ENCODE assay signal across 24 mouse cellular contexts in the genomic region with DNA sequence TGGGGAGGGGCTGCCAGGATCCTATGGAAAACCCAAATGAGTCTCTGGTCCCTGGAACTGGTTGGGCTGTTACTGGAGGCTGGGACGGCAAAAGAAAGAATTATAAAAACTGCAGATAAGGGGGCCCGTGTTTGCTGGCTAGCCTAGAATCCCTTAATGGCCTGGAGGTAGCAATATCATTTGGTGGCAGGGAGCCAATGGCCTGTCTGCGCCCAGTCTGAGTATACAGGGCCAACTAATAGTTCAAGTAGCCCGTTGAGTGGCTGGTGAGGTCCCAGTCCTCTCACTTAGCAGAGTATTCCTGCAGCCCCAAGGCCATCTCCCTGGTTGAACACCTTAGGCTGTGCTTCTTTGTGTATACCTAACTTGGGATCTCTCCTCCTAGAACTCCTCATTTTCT.
DNase-seq lines count a peak whose midpoint lies in the region; ATAC-seq and TF ChIP-seq lines count a peak whose summit lies in the region.
"Had no signal": no experiment of that assay in that cellular context is flagged by ENCODE, and none has a peak within 500 bp of the region (broad histone marks: within the 10 kb centered on the region; RNA-seq: fewer than 3 reads in every experiment).

No protein-coding gene starts in this region.

- no peak overlapping the region for H3K9ac ChIP-seq in heart, postnatal 0 days (replicated peaks; ENCODE audit: low read depth, low read length)
- no peak overlapping the region for H3K9ac ChIP-seq in heart, adult 2 months (ENCODE audit: low read depth, low read length)
- H3K9ac ChIP-seq in lung, postnatal 0 days (replicated peaks; ENCODE audit: low read depth) = no peak overlapping the region
- H3K9ac ChIP-seq: embryonic facial prominence, embryonic 12.5 days; forebrain, embryonic 15.5 days; hindbrain, embryonic 14.5 days; liver, embryonic 14.5 days; neural tube, embryonic 12.5 days had no signal

- DNase-seq in gastrocnemius, adult 2 months = peak; percentile 70
- no peak for DNase-seq in gastrocnemius, postnatal 36 days
- DNase-seq in heart, postnatal 0 days (ENCODE audit: low spot score) = no peak
- no peak for DNase-seq in heart, adult 2 months
- peak; percentile 60 for DNase-seq in lung, postnatal 36 days
- DNase-seq in lung, postnatal 0 days (ENCODE audit: low spot score) = no peak
- DNase-seq in layer of hippocampus, adult 9-11 months = no peak
- DNase-seq: adrenal gland, postnatal 14 days; cerebellum, adult 11-12 months; cerebellum, adult 9-11 months; heart, postnatal 36 days; kidney, adult 11 months; right cerebral cortex, adult 18-20 months; thymus, adult 18-20 months; thymus, postnatal 25 days had no signal

- H3K4me2 ChIP-seq in heart, postnatal 0 days (ENCODE audit: low read depth, low read length) = no peak overlapping the region
- no peak overlapping the region for H3K4me2 ChIP-seq in lung, postnatal 0 days (replicated peaks; ENCODE audit: low read depth, low read length)
- H3K4me2 ChIP-seq: embryonic facial prominence, embryonic 12.5 days; forebrain, embryonic 15.5 days; hindbrain, embryonic 14.5 days; midbrain, embryonic 11.5 days; neural tube, embryonic 12.5 days had no signal

- H3K4me3 ChIP-seq in gastrocnemius, adult 2 months = no peak overlapping the region
- H3K4me3 ChIP-seq in heart, postnatal 0 days (ENCODE audit: low read depth, low read length) = no peak overlapping the region
- H3K4me3 ChIP-seq in heart, adult 2 months = no peak overlapping the region
- no peak overlapping the region for H3K4me3 ChIP-seq in lung, postnatal 0 days (ENCODE audit: low read depth, low read length)
- H3K4me3 ChIP-seq: embryonic facial prominence, embryonic 12.5 days; forebrain, embryonic 15.5 days; neural tube, embryonic 12.5 days had no signal

- peaks cover 10% of the 10 kb centered on the region for H3K4me1 ChIP-seq in heart, postnatal 0 days (ENCODE audit: control insufficient read depth, insufficient read depth)
- peaks cover 36% of the 10 kb centered on the region for H3K4me1 ChIP-seq in heart, adult 2 months (ENCODE audit: control insufficient read depth, insufficient read depth, low read length)
- H3K4me1 ChIP-seq in lung, postnatal 0 days (ENCODE audit: insufficient read depth, low read depth, low read length) = peaks cover 3% of the 10 kb centered on the region; the same call in 1 of the 2 replicates
- H3K4me1 ChIP-seq: embryonic facial prominence, embryonic 12.5 days; forebrain, embryonic 15.5 days; neural tube, embryonic 12.5 days had no signal

- TF ChIP-seq CTCF in gastrocnemius, adult 2 months (IDR thresholded peaks at IDR 0.05) = no peak
- no peak for TF ChIP-seq CTCF in heart, postnatal 0 days (IDR thresholded peaks at IDR 0.05; ENCODE audit: low read depth)
- TF ChIP-seq CTCF in heart, adult 2 months (IDR thresholded peaks at IDR 0.05) = no peak
- TF ChIP-seq CTCF in lung, postnatal 0 days (IDR thresholded peaks at IDR 0.05) = no peak

- no peak for TF ChIP-seq POLR2A in heart, adult 2 months (IDR thresholded peaks at IDR 0.05; ENCODE audit: insufficient read depth, low read depth, low read length)

- peak overlapping the region; percentile 85 for H3K27ac ChIP-seq in gastrocnemius, adult 2 months
- H3K27ac ChIP-seq in heart, postnatal 0 days (ENCODE audit: low read depth) = no peak overlapping the region
- no peak overlapping the region for H3K27ac ChIP-seq in heart, adult 2 months
- no peak overlapping the region for H3K27ac ChIP-seq in lung, postnatal 0 days (ENCODE audit: low read length)
- H3K27ac ChIP-seq: embryonic facial prominence, embryonic 12.5 days; forebrain, embryonic 15.5 days; hindbrain, embryonic 14.5 days; liver, embryonic 14.5 days; neural tube, embryonic 12.5 days; stomach, postnatal 0 days had no signal

- H3K27me3 ChIP-seq in heart, postnatal 0 days (ENCODE audit: control insufficient read depth, insufficient read depth, low read length) = no peaks in the 10 kb centered on the region
- no peaks in the 10 kb centered on the region for H3K27me3 ChIP-seq in heart, adult 2 months (ENCODE audit: control insufficient read depth, insufficient read depth, low read length)
- no peaks in the 10 kb centered on the region for H3K27me3 ChIP-seq in lung, postnatal 0 days (replicated peaks; ENCODE audit: insufficient read depth, low read length)
- H3K27me3 ChIP-seq: embryonic facial prominence, embryonic 12.5 days; forebrain, embryonic 15.5 days; neural tube, embryonic 12.5 days had no signal

- no peaks in the 10 kb centered on the region for H3K9me3 ChIP-seq in heart, postnatal 0 days (replicated peaks; ENCODE audit: control insufficient read depth, low read length)
- no peaks in the 10 kb centered on the region for H3K9me3 ChIP-seq in lung, postnatal 0 days (ENCODE audit: low read length)
- H3K9me3 ChIP-seq: embryonic facial prominence, embryonic 12.5 days; forebrain, embryonic 15.5 days; neural tube, embryonic 12.5 days had no signal

- 24% methylated on average over 4 of the region's 4 CpGs for WGBS in heart, postnatal 0 days
- 51% methylated on average over 4 of the region's 4 CpGs for WGBS in heart, adult 2 months
- 55% methylated on average over 4 of the region's 4 CpGs for whole genome bisulfite sequencing in lung, postnatal 0 days

- intact Hi-C loops in gastrocnemius, adult 2 months (cut with DNase I) = loop anchor here (1.0 to 5.0 kb wide), 2 partner anchors 36 to 83 kb away; a partner anchor contains a TSS
- intact Hi-C loops in gastrocnemius, postnatal 36 days (cut with DNase I) = loop anchor here (5.0 kb wide), 1 partner anchor 84 kb away; a partner anchor contains a TSS
- intact Hi-C loops in heart, adult 2 months (cut with DNase I) = loop anchor here (2.0 kb wide), 1 partner anchor 29 kb away; no protein-coding TSS in a partner anchor

- H3K79me2 ChIP-seq in heart, adult 2 months (replicated peaks; ENCODE audit: control insufficient read depth, insufficient read depth, low read length) = no peaks in the 10 kb centered on the region

- no peak for TF ChIP-seq EP300 in heart, postnatal 0 days (IDR thresholded peaks at IDR 0.05; ENCODE audit: low read depth)
- no peak for TF ChIP-seq EP300 in heart, adult 2 months (IDR thresholded peaks at IDR 0.05; ENCODE audit: insufficient read depth, low read depth, low read length)
- TF ChIP-seq EP300 in lung, postnatal 0 days (IDR thresholded peaks at IDR 0.05) = no peak

- peak; percentile 57; the same call in 1 of the 2 replicates for ATAC-seq in heart, postnatal 0 days (ENCODE audit: insufficient read depth, low read depth)
- ATAC-seq in lung, postnatal 0 days = no peak
- ATAC-seq: forebrain, embryonic 15.5 days; inflammation-experienced regulatory T-cells, adult 6 months; midbrain, embryonic 16.5 days had no signal

- H3K36me3 ChIP-seq in heart, postnatal 0 days (replicated peaks; ENCODE audit: control insufficient read depth, insufficient read depth, low read length) = no peaks in the 10 kb centered on the region
- H3K36me3 ChIP-seq in heart, adult 2 months (ENCODE audit: control insufficient read depth, insufficient read depth, low read length) = peaks cover 5% of the 10 kb centered on the region
- no peaks in the 10 kb centered on the region for H3K36me3 ChIP-seq in lung, postnatal 0 days (ENCODE audit: insufficient read depth, low read length)
- H3K36me3 ChIP-seq: embryonic facial prominence, embryonic 12.5 days; forebrain, embryonic 15.5 days; neural tube, embryonic 12.5 days had no signal

Comparison
In these comparisons a context has a peak if more than half of its experiments do, and no peak if none do; other contexts are left out.
1. DNase-seq: peak in gastrocnemius, adult 2 months (single experiment) and lung, postnatal 36 days (single experiment); none in gastrocnemius, postnatal 36 days (0 of 2), heart, postnatal 0 days (single experiment), heart, adult 2 months (0 of 2), lung, postnatal 0 days (single experiment) and layer of hippocampus, adult 9-11 months (single experiment).